Mouse (Mus musculus) MEL (cell line): ENCODE results near the gene Ifi47.

Source experiments
- BHLHE40 ChIP-seq: IDR thresholded peaks from 2 replicates; pipeline ENCODE4 v1.6.1; 2012; ENCODE audit warnings: low read depth, mild to moderate bottlenecking, inconsistent platforms, low read length, improper control_type of control experiment, borderline replicate concordance
- CTCF ChIP-seq, 3 experiments: IDR thresholded peaks in 2 of 3; conservative IDR thresholded peaks in 1 of 3; 2 replicates each; pipeline ENCODE4 v1.5.1; 2011 to 2012; ENCODE audit warnings: low read length in 3 of 3, low read depth in 2 of 3, mild to moderate bottlenecking in 2 of 3, improper control_type of control experiment in 1 of 3, inconsistent platforms in 1 of 3, mixed read lengths in 1 of 3, moderate library complexity in 1 of 3; ENCODE audit not compliant: control insufficient read depth in 1 of 3, insufficient read depth in 1 of 3, poor library complexity in 1 of 3, severe bottlenecking in 1 of 3
- EP300 ChIP-seq, 2 experiments: IDR thresholded peaks; 2 replicates each; pipeline ENCODE4 v1.6.1; 2011; ENCODE audit warnings: improper control_type of control experiment in 2 of 2, low read length in 2 of 2, low read depth in 1 of 2, mild to moderate bottlenecking in 1 of 2
- GABPA ChIP-seq: IDR thresholded peaks from 2 replicates; pipeline ENCODE4 v1.6.1; 2012; ENCODE audit warnings: low read depth, mild to moderate bottlenecking, inconsistent platforms, low read length, improper control_type of control experiment, moderate library complexity
- GATA1 ChIP-seq: IDR thresholded peaks from 2 replicates; pipeline ENCODE4 v1.6.1; 2011; ENCODE audit warnings: low read depth, low read length, improper control_type of control experiment
- MAX ChIP-seq: IDR thresholded peaks from 2 replicates; pipeline ENCODE4 v1.6.1; 2011; ENCODE audit warnings: low read length, improper control_type of control experiment
- POLR2A ChIP-seq, 2 experiments: IDR thresholded peaks; 2 replicates each; pipeline ENCODE4 v1.6.1; 2011 to 2012; ENCODE audit warnings: low read length in 2 of 2, mild to moderate bottlenecking in 2 of 2, control low read depth in 1 of 2, improper control_type of control experiment in 1 of 2, low read depth in 1 of 2, moderate library complexity in 1 of 2; ENCODE audit not compliant: control insufficient read depth in 1 of 2, insufficient read depth in 1 of 2, poor library complexity in 1 of 2
- ZMIZ1 ChIP-seq: IDR thresholded peaks from 2 replicates; pipeline ENCODE4 v1.6.1; 2012; ENCODE audit warnings: low read depth, mild to moderate bottlenecking, inconsistent platforms, low read length, improper control_type of control experiment, moderate library complexity
- ZNF384 ChIP-seq: IDR thresholded peaks from 2 replicates; pipeline ENCODE4 v1.6.1; 2012; ENCODE audit warnings: low read depth, mild to moderate bottlenecking, inconsistent platforms, low read length, improper control_type of control experiment

DNA sequence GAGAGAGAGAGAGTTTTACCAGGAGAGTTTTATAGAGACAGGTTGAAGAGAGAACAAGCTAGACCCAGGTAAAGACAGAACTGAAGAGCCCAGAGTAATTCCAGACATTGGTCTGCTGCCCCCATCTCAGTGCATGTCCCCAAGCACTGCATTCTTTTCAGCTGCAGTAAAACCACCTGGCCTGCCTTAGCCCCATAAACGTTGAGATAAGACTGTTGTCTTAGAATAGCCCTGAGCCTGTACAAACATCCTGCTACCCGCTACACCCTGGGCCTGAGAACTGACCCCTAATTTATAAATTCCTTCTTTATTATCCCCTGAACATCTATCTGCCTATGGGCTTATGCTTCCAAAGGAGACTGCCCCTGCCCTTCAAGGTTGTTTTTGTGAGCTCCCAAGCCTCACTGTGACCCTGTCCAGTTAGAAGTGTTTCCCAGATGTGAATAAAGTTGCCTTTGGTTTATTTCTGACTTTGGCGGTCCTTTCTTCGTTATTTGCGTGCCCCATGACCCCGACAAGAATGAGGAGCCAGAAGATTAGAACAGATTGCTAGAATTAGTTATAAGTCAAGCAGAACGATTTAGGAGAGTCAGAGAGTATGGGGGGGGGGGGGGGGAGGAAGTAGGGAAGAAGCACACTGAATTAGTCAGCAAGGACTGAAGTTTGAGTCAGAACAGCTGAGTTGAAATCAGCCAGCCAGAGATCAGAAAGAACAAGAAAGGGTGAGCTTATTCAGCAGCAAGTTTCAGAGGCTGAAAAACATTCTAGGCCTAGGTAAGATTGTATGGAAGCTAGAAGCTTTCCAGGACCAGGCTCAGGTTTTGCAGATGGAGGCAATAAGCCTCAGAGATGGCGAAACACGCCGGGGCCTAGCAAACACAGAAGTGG, 31.5 kb downstream of the Ifi47 start:
- TF ChIP-seq POLR2A (IDR thresholded peaks at IDR 0.05; ENCODE audit: control insufficient read depth in 1 of 2, insufficient read depth in 1 of 2, low read depth in 1 of 2, low read length in 2 of 2, poor library complexity in 1 of 2) (no peak), CTCF (IDR thresholded peaks at IDR 0.05 in 2 of 3, conservative IDR thresholded peaks at IDR 0.05 in 1 of 3; ENCODE audit: control insufficient read depth in 1 of 3, insufficient read depth in 1 of 3, low read depth in 2 of 3, low read length in 3 of 3, poor library complexity in 1 of 3, severe bottlenecking in 1 of 3) (no peak), GABPA (no peak), ZNF384 (no peak), BHLHE40 (no peak), EP300 (IDR thresholded peaks at IDR 0.05; ENCODE audit: low read depth in 1 of 2, low read length in 2 of 2) (no peak), MAX (no peak), GATA1 (no peak), ZMIZ1 (no peak)
